Mouse (Mus musculus) urinary bladder, adult 18-20 months (tissue): ENCODE results near the gene Rnf6.
"Not testable (repeated sequence)": the region's sequence is repeated elsewhere in the genome, so short reads cannot be mapped to it uniquely, and the experiment has no call there.

ENCODE experiments used
- DNase-seq, 2 experiments: peaks; one replicate each; pipeline ENCODE4 v3.0.0; 2022; ENCODE audit warnings: low spot score in 2 of 2, mixed read lengths in 2 of 2

The Rnf6 gene

GRCm38 (mm10) chr5:146230864-146231654 lies 9.7 kb upstream of the Rnf6 start, which contains the start of gene Cdk8:
TSS of gene Cdk8 (plus strand) at chr5:146231230.
- DNase-seq, result peak; percentile 88 to 94

- DNase-seq, result no peak
Measured at GRCm38 (mm10) chr5:146229869-146230650, 8.7 kb upstream of the Rnf6 start.

- no peak for DNase-seq
Measured at GRCm38 (mm10) chr5:146227496-146227895, 6.1 kb upstream of the Rnf6 start.

GRCm38 (mm10) chr5:146223786-146224185 lies 2.4 kb upstream of the Rnf6 start:
- no peak for DNase-seq

- DNase-seq, result no peak
Measured at GRCm38 (mm10) chr5:146221722-146222121, 367 bp upstream of the Rnf6 start.

GRCm38 (mm10) chr5:146220501-146220878 lies 865 bp downstream of the Rnf6 start:
- DNase-seq, result no peak

- no peak for DNase-seq
Measured at GRCm38 (mm10) chr5:146205537-146205936, 15.8 kb downstream of the Rnf6 start.

GRCm38 (mm10) chr5:146203921-146204320 lies 17.4 kb downstream of the Rnf6 start:
- no peak for DNase-seq

- DNase-seq, result no peak
Measured at GRCm38 (mm10) chr5:146200580-146200979, 20.8 kb downstream of the Rnf6 start.

GRCm38 (mm10) chr5:146199540-146199939 lies 21.8 kb downstream of the Rnf6 start:
- no peak for DNase-seq

GRCm38 (mm10) chr5:146199073-146199472 lies 22.3 kb downstream of the Rnf6 start:
- no peak for DNase-seq

GRCm38 (mm10) chr5:146193360-146193759 lies 28.0 kb downstream of the Rnf6 start:
- DNase-seq, result no peak

- DNase-seq, result no peak
Measured at GRCm38 (mm10) chr5:146190501-146191269, 30.7 kb downstream of the Rnf6 start.

- DNase-seq, result no peak
Measured at GRCm38 (mm10) chr5:146190093-146190492, 31.3 kb downstream of the Rnf6 start.

GRCm38 (mm10) chr5:146188712-146189111 lies 32.6 kb downstream of the Rnf6 start:
- no peak for DNase-seq

GRCm38 (mm10) chr5:146188144-146188543 lies 33.2 kb downstream of the Rnf6 start:
- no peak for DNase-seq

GRCm38 (mm10) chr5:146187441-146187840 lies 33.9 kb downstream of the Rnf6 start:
- DNase-seq, result peak; percentile 10 to 28

GRCm38 (mm10) chr5:146185204-146185603 lies 36.2 kb downstream of the Rnf6 start, which contains the start of gene 1700001J03Rik:
TSS of gene 1700001J03Rik (minus strand) at chr5:146185304.
- DNase-seq, result not testable (repeated sequence)

- DNase-seq, result peak in 1 of 2 experiments; percentile 8
Measured at GRCm38 (mm10) chr5:146172744-146173143, 48.6 kb downstream of the Rnf6 start.

- not testable (repeated sequence) for DNase-seq
Measured at GRCm38 (mm10) chr5:146170621-146171020, 50.7 kb downstream of the Rnf6 start, which contains the start of gene Gm6309. TSS of gene Gm6309 (minus strand) at chr5:146170721.

GRCm38 (mm10) chr5:146160439-146160838 lies 60.9 kb downstream of the Rnf6 start, which contains the start of gene Gm5565:
TSS of gene Gm5565 (minus strand) at chr5:146160539.
- not testable (repeated sequence) for DNase-seq
